Mouse (Mus musculus) effector memory CD4-positive, alpha-beta T cell, adult 5 months (primary cell): ENCODE measurements around the gene Olfr819. TPM values are rescaled to one million over a fixed set of nuclear protein-coding genes. Genes with fewer than 3 reads are reported as not detected.

Experiments used
- polyA plus RNA-seq: library from polyadenylated mRNA; unstranded; fragments of 100-300 nt; shearing (Covaris generic); gene quantifications from one replicate; pipeline ENCODE4 v1.2.1, GENCODE M21; 2017

The Olfr819 gene
- polyA plus RNA-seq, result not detected

DNA sequence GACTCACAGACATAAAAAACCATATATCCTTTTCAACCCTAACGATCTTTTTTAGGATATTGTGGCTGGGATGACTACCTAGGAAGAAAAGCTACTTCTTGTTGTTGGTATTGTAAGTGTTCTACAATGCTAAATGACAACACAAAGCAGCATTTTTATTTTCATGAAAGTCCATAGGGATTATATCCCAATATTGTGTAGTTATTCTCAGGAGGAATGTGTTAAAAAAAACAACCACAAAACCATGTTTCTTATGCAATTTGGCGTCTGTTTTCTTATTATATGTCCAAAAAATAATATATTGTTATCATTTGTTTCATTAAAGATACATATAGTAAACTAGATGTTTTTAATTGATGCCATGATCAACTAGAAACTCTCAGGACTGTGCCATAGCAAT, at the start of gene Olfr819:
Olfr819 (minus strand) TSS at position 101 of the 400 bp plus-strand sequence.

DNA sequence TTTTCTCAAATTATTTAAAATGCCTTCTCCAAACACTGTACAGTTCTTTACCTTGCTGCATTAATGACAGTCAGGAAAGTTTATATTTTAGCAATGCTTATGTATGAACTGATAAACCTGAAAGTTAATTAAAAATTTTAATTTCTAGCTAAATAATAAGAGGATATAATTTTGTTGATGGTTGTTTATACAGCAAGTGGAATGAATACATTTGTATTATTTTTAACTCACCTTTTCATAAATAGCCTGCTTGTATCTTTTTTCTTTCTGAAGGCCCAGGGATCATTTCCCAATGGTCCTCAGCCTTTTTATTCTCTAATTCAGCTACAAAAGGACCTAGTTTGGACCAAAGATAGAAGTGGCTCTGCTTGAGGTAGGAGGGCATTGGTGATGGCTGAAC, 45.3 kb upstream of the Olfr819 start, which contains the start of gene Olfr820:
Olfr820 (plus strand) TSS at position 301 of the 400 bp plus-strand sequence.

DNA sequence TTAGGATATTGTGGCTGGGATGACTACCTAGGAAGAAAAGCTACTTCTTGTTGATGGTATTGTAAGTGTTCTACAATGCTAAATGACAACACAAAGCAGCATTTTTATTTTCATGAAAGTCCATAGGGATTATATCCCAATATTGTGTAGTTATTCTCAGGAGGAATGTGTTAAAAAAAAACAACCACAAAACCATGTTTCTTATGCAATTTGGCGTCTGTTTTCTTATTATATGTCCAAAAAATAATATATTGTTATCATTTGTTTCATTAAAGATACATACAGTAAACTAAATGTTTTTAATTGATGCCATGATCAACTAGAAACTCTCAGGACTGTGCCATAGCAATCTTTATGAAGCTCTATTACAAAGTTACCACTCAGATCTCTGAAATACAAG, 17.9 kb upstream of the Olfr819 start, which contains the start of gene Gm10310:
Gm10310 (minus strand) TSS at position 101 of the 400 bp plus-strand sequence.

DNA sequence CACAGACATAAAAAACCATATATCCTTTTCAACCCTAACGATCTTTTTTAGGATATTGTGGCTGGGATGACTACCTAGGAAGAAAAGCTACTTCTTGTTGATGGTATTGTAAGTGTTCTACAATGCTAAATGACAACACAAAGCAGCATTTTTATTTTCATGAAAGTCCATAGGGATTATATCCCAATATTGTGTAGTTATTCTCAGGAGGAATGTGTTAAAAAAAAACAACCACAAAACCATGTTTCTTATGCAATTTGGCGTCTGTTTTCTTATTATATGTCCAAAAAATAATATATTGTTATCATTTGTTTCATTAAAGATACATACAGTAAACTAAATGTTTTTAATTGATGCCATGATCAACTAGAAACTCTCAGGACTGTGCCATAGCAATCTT, 9.0 kb upstream of the Olfr819 start, which contains the start of gene Olfr247:
Olfr247 (minus strand) TSS at position 101 of the 400 bp plus-strand sequence.

DNA sequence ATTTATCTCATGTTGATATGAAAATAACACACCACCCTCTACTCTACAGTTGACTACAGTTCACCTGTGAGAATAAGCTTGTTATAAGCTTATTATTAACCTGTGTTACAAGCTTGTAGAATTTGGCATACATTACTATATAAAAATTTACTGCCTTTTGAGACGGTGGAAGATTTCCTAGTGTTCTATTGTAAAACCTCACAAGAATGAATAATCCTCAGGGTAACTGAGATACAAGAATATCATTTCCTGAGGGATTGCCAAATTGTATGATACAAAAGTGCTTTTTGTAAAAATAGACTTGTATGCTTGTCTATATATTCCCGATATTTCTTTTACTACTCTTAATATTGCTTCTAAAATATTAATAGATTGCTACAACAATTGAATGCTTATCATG, 18.1 kb downstream of the Olfr819 start, which contains the start of gene Olfr818:
Olfr818 (minus strand) TSS at position 101 of the 400 bp plus-strand sequence.

DNA sequence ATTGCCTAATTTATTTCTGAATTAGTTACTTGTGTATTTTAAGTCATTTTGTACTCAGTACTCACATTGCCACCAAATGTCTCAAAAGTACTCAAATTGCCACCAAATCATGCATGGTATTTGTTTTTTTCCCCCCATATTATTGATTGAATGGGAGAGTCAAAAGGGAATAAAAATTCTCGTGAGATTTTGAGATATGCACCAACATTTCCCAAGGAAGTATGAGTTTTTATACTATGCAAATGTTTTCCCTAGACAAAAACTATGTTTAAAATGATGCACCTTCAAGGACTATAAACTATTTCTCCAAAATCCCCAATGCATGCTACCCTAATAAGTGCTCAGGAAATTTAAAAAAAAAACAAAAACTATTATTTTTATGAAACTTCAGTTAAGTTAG, 51.6 kb downstream of the Olfr819 start, which contains the start of gene Olfr816:
Olfr816 (minus strand) TSS at position 101 of the 400 bp plus-strand sequence.

Other genes with a start within 250 kb of the Olfr819 start
- not detected for gene Olfr805, start 237.9 kb downstream of the Olfr819 start, polyA plus RNA-seq
- gene Olfr806, start 225.3 kb downstream of the Olfr819 start, polyA plus RNA-seq, result 0.16 TPM
- gene Olfr807, start 209.5 kb downstream of the Olfr819 start, polyA plus RNA-seq, result not detected
- gene Olfr808, start 201.8 kb downstream of the Olfr819 start, polyA plus RNA-seq, result not detected
- not detected for gene Olfr809, start 192.6 kb downstream of the Olfr819 start, polyA plus RNA-seq
- not detected for gene Olfr810, start 172.3 kb downstream of the Olfr819 start, polyA plus RNA-seq
- not detected for gene Olfr811, start 162.9 kb downstream of the Olfr819 start, polyA plus RNA-seq
- gene Olfr812, start 121.2 kb downstream of the Olfr819 start, polyA plus RNA-seq, result not detected
- gene Olfr813, start 111.9 kb downstream of the Olfr819 start, polyA plus RNA-seq, result not detected
- 0.16 TPM for gene Olfr814, start 87.4 kb downstream of the Olfr819 start, polyA plus RNA-seq
- not detected for gene Olfr815, start 61.4 kb downstream of the Olfr819 start, polyA plus RNA-seq
- gene Olfr816, start 51.7 kb downstream of the Olfr819 start, polyA plus RNA-seq, result 0.66 TPM
- not detected for gene Olfr818, start 18.2 kb downstream of the Olfr819 start, polyA plus RNA-seq
- gene Olfr247, start 8.9 kb upstream of the Olfr819 start, polyA plus RNA-seq, result not detected
- 0.31 TPM for gene Gm10310, start 17.8 kb upstream of the Olfr819 start, polyA plus RNA-seq
- not detected for gene Olfr820, start 45.4 kb upstream of the Olfr819 start, polyA plus RNA-seq
- gene Olfr821, start 63.1 kb upstream of the Olfr819 start, polyA plus RNA-seq, result not detected
- 0.19 TPM for gene Olfr822, start 103.9 kb upstream of the Olfr819 start, polyA plus RNA-seq
- not detected for gene Olfr823, start 148.1 kb upstream of the Olfr819 start, polyA plus RNA-seq
- not detected for gene Olfr824, start 162.7 kb upstream of the Olfr819 start, polyA plus RNA-seq
- not detected for gene Olfr825, start 199.5 kb upstream of the Olfr819 start, polyA plus RNA-seq
- gene Olfr826, start 216.9 kb upstream of the Olfr819 start, polyA plus RNA-seq, result not detected
- not detected for gene Olfr827, start 247.1 kb upstream of the Olfr819 start, polyA plus RNA-seq